Mouse (Mus musculus): ENCODE data around the gene Btrc. TPM values are rescaled to one million over a fixed set of nuclear protein-coding genes. Genes with fewer than 3 reads are reported as not detected.
"Not testable (repeated sequence)": the region's sequence is repeated elsewhere in the genome, so short reads cannot be mapped to it uniquely, and the experiment has no call there.

The Btrc gene
- 10 to 100 TPM; 33.6 to 33.7 TPM for total RNA-seq (2021)
- long read RNA-seq, experiment 1, transcript Btrc-201 (15 exons, 2,978 nt), result major isoform, 15 of 72 reads
- long read RNA-seq, experiment 1, partial matches to known transcripts, result 7 of 72 reads
- long read RNA-seq, experiment 1, other reads (novel, unspliced or antisense), result 48 of 72 reads
- long read RNA-seq, experiment 2, transcript Btrc-201 (15 exons, 2,978 nt), result major isoform, 22 of 61 reads
- long read RNA-seq, experiment 2, partial matches to known transcripts, result 5 of 61 reads
- long read RNA-seq, experiment 2, other reads (novel, unspliced or antisense), result 31 of 61 reads

GRCm38 (mm10) chr19:45363384-45363926 lies at the start of gene Btrc:
Gene Btrc, plus strand, starts transcription at chr19:45363734.
- peak; percentile 100 for DNase-seq

DNA sequence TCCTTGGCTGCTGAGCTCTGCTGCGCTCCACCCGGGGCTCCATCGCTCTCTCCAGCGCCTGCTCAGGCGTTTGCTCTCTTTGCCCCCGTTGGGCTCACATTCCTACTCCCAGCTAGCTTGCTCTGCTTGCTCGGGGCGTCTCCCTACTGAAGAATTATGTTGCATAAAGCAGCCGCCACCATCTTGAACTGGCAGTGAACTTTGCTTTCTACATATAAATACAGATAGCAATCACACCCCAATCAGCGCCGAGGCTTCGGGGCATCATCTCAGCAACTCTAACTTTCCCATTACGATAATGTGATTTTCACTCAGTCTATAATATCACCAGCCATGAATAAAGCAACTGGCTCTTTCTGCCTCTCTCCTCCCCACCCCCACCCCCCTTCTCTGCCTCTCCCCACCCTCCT lies 46.1 kb upstream of the Btrc start:
- DNase-seq, result no peak

DNA sequence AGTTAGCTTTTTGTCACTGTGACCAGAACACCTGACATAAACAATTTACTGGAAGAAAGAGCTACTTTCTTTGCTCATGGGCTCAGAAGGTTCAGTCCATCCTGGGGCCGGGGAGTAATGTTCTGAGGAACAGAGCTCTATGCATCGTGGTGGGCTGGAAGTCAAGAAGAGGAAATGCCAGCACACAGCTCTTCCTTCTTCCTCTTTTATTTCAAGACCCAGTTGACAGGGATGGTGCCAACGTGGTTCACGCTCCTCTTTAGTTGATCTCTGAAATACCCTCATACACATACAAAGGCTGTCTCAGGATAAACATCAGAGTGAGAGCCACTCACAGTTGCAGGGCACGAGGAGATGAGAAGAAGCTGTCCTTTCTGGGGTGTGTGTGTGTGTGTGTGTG lies 42.5 kb upstream of the Btrc start:
- no peak for DNase-seq

DNA sequence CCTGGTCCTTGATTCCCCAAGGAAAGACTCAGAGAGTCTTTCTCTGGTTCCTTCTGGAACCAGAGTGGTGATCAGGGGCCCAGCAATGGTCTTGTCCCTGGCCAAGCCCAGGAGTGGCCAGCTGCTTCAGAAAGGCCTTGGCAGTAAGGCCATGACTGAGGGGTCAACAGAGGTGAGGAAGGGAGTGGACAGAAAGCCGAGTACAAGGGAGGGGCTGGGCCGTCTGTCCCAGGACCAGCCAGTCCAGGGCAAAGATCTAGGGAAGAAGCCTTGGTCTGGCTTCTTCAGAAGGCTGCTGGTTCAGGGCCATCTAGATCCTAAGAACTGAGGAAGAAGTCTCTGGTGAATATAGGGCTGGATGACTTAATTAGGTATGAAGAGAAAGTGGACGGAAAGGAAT lies 34.5 kb upstream of the Btrc start:
- DNase-seq, result peak; percentile 31

DNA sequence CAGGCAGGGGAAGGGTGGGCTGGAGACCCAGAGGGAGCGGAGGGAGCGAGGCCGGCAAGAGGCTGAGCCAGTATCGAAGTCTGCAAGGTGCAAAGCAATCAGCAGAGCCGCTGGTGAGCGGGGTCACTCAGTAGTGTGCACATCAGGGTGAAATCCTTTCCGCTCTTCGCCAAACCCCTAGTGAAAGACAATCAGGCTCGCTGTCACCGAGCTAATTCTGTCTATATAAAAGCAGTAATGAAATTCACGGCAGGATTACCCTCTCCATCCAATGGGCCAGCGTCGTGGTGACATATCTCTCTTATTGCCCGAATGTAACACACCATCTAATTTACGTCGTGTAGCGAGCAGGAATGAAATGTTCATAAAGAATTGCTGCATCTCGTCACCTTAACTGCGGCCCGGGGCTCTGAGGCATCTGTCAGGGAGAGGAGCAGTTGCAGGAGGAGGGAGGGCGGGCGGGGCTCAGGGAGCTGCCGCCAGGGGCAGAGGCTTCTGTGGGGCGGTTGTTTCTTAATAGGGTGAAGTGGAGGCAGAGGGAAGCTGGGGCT lies 33.7 kb upstream of the Btrc start:
- DNase-seq, result no peak

DNA sequence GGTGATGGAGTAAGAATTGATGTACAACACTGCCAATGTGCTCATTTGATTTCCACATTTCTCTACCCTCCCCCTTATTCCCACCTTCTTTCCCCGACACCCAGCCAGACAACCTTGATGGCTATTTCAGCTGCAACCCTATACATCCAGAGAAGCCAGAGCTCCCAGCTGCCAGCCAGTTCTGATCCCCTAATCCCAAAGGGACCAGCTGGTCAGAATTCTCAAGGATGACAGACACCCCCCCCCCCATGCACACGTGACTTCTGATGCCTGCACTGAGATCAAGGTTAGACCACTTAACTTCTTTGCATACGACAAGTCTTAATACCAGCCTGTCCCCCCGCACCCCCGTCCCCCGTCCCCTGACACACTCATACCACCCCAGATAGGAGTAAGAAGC lies 26.8 kb upstream of the Btrc start:
- no peak for DNase-seq

DNA sequence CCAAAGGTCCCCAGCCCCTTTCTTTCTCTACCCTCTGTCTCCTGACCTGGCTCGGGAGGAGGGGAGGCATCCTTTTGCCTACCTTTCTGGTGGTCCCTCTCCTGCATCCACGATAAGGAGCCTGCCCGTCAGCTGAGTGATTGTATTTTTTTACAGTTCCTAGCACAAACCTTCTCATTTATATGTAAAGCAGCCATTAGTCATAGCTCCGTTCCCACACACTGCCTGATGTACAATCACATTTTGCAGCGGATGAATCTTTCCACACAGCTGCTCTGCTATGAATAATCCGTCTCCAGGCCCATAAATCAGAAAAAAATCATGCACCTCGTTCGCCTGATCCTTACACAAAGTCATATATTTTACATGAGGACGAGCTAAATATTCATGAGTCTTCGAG lies 25.4 kb upstream of the Btrc start:
- DNase-seq, result no peak

DNA sequence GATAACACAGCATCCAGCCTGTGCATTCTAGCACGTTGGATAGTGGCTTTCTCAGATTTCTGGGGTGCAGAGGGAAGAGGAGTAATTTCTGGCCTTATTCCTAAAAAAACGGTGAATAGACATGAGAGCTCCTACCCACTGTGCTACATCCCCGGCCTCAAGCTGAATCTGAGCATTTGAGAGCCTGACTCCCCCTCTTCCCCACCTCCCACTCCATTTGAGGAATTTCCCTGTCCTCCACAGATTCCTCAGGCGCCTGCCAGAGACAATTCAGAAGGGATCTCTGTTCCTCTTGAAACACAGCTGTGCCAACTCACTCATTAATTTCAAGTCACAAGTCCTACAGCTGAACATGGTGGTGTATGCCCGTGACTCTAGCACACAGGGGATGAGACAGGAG lies 19.6 kb upstream of the Btrc start:
- no peak for DNase-seq

- no peak for DNase-seq
These were observed 15.3 kb upstream of the Btrc start for GRCm38 (mm10) chr19:45348188-45348587.

DNA sequence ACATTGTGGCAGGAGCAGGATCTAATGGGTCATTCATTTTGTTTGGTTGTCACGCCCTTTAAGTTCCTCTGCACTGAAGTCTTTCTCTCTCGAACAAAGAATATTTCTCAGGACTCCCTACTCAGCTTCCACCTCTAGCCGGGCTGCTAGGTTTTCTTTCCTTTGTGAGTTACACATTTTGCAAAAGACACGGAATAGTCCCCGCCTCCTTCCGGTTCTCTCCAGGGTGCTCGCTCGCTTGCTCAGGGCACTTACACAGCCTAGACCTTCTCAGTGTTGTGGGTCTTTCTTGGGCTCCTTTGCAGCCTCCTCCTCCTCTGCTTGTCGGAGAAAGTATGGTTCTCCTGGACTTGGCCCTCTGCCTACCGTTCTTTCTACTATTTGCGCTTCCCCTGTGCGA lies 13.1 kb upstream of the Btrc start:
- no peak for DNase-seq

DNA sequence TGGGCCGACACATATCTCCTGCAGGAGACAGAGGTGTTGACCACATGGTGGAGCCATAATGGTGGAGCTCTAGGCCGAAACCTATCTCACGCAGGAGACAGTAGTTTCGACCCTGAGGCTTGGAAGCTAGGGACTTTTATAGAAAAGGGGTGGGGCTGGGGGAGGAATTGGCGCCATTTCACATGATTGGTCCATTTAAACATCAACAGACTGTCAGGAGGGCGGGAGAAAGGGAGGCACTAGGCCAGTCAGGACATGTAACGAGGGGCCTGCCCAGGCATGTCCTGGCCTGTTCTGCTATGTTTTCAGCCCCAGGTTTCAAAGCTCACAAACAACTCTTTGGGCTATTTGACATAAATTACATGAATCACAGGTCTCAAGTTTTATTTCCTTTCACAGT lies 10.8 kb upstream of the Btrc start:
- DNase-seq, result not testable (repeated sequence)

GRCm38 (mm10) chr19:45355678-45356077 lies 7.9 kb upstream of the Btrc start:
- no peak for DNase-seq

DNA sequence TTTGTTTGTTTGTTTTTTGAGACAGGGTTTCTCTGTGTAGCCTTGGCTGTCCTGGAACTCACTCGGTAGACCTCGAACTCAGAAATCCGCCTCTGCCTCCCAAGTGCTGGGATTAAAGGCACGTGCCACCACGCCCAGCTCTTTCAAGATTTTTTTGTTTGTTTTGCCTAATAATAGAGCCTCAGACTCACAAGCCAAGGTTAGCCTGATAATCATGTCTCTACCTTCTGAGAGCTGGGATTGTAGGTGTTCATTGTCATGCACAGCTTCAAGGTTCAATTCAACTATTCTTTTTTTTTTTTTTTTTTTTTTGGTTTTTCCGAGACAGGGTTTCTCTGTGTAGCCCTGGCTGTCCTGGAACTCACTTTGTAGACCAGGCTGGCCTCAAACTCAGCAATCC lies 6.7 kb upstream of the Btrc start:
- not testable (repeated sequence) for DNase-seq

DNA sequence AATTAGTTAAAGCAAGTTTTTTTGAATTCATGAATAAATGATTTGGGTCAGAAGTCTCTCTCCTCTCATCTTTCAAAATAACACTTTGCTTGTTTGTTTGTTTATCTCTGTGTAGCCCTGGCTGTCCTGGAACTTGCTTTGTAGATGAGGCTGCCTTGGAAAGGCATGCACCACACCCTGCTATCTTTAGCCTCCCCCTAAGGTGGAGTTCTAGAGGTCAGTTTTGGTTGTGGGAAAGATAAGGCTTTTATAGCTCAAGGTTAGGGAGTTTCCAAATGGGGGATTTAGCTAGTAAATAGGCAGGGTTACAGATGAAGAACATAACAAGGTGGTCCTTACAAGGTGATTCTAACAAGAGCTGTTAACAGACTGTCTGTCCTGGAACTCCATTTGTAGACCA lies 3.0 kb upstream of the Btrc start:
- no peak for DNase-seq

DNA sequence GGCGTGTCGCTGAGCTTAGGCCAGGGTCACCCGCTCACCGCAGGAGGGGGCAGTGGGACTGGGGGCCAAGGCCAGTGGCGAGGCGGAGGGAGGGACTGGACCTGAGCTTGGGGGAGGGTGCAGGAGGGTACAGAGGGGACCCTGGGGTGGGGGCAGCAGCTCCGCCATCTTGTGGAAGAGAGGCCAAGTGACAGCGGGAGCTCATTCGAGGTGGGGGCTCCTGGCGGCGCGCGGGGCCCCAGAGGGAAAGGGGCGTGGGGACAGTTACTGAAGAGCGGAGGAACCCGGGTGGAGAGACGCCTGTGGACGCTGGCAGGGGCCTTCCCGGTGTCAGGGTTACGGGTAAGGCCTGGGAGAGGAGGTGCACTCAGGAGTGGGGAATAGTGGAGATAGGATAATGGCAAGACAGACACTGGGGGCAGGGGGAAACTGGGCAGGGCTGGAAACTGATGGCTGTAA lies 428 bp downstream of the Btrc start:
- peak; percentile 60 for DNase-seq

GRCm38 (mm10) chr19:45366651-45367050 lies 3.1 kb downstream of the Btrc start:
- no peak for DNase-seq

DNA sequence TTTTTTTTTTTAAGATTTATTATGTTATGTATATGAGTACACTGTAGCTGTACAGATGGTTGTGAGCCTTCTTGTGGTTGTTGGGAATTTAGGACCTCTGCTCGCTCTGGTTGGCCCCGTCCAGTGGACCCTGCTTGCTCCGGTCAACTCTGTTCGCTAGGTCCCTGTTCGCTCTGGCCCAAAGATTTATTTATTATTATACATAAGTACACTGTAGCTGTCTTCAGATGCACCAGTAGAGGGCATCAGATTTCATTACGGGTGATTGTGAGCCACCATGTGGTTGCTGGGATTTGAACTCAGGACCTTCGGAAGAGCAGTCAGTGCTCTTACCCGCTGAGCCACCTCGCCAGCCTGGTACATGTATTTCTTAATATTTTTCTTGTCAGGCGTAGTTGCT lies 21.3 kb downstream of the Btrc start:
- not testable (repeated sequence) for DNase-seq

- no peak for DNase-seq
These were observed 25.0 kb downstream of the Btrc start for GRCm38 (mm10) chr19:45388551-45388950.

GRCm38 (mm10) chr19:45394078-45394477 lies 30.5 kb downstream of the Btrc start:
- DNase-seq, result no peak

GRCm38 (mm10) chr19:45411000-45411399 lies 47.5 kb downstream of the Btrc start:
- no peak for DNase-seq

DNA sequence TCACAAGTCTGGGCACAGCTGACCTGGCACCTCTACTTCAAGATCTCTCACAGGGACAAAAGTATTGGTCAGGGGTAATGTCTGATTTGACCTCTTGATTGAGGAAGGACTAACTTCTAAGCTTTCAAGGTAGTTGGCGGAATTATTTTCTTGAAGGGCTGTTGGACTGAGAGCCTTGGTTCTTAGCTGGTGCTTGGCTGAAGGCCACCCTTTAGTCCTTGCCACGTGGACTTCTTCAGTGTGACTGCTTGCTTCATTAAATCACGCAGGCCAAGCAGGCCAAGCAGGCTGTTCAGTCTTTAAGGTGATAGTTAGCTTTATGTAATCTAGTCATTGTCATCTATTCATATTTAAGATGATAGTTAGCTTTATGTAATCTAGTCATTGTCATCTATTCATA lies 49.2 kb downstream of the Btrc start:
- no peak for DNase-seq

GRCm38 (mm10) chr19:45413966-45414365 lies 50.4 kb downstream of the Btrc start:
- DNase-seq, result no peak

GRCm38 (mm10) chr19:45417601-45418000 lies 54.1 kb downstream of the Btrc start:
- no peak for DNase-seq

- DNase-seq, result no peak
These were observed 58.7 kb downstream of the Btrc start for GRCm38 (mm10) chr19:45422276-45422675.
